Mouse (Mus musculus) brain, embryonic 14.5 days (tissue): ENCODE data around the gene Kirrel3.

Experiments used
- CTCF ChIP-seq: fragments of 200-500 bp; IDR thresholded peaks from 2 replicates; pipeline ENCODE4 v1.5.1; 2012; ENCODE audit warnings: inconsistent platforms, mild to moderate bottlenecking, moderate library complexity, borderline replicate concordance; ENCODE audit not compliant: insufficient read depth, insufficient read length; ENCODE audit errors: extremely low read depth
- POLR2A ChIP-seq: fragments of 200-500 bp; IDR thresholded peaks from 2 replicates; pipeline ENCODE4 v1.6.1; 2012; ENCODE audit warnings: mild to moderate bottlenecking, inconsistent platforms, borderline replicate concordance; ENCODE audit not compliant: poor library complexity, insufficient read depth, insufficient read length, severe bottlenecking; ENCODE audit errors: extremely low read depth

GRCm38 (mm10) chr9:34558291-34558899 lies 72.7 kb downstream of the Kirrel3 start:
- TF ChIP-seq POLR2A: no peak
- no peak for TF ChIP-seq CTCF
